Mouse (Mus musculus) limb, embryonic 11.5 days (tissue): ENCODE data around the gene Muc20. TPM values are rescaled to one million over a fixed set of nuclear protein-coding genes. Genes with fewer than 3 reads are reported as not detected.
A peak's percentile ranks its signal among the peaks of the same experiment; 100 is the strongest.

Source experiments
- ATAC-seq: fragments of 200-750 bp; cut with Nextera tagmentation; 2 replicates; pipeline ENCODE4 v1.8.0; 2017; ENCODE audit warnings: low read depth; ENCODE audit not compliant: insufficient number of reproducible peaks, low FRiP score, low TSS enrichment
- DNase-seq: peaks from one replicate; pipeline ENCODE4 v3.0.0-alpha.2; 2015; ENCODE audit warnings: low spot score
- H3K27ac ChIP-seq: fragments of 300-500 bp; sonication (generic); replicated peaks from 2 replicates; pipeline ENCODE4 v1.5.1; 2014; ENCODE audit warnings: low read depth, mild to moderate bottlenecking, low read length
- H3K27me3 ChIP-seq: fragments of 300-500 bp; sonication (generic); 2 replicates; pipeline ENCODE4 v1.6.1; 2014; ENCODE audit warnings: mild to moderate bottlenecking, low read length, mixed read lengths; ENCODE audit not compliant: control insufficient read depth, insufficient read depth
- H3K36me3 ChIP-seq: fragments of 300-500 bp; sonication (generic); 2 replicates; pipeline ENCODE4 v1.6.1; 2014; ENCODE audit warnings: mild to moderate bottlenecking, low read length, moderate library complexity, mixed read lengths; ENCODE audit not compliant: control insufficient read depth, insufficient read depth
- H3K4me1 ChIP-seq: fragments of 300-500 bp; sonication (generic); 2 replicates; pipeline ENCODE4 v1.6.1; 2014; ENCODE audit warnings: low read length, mixed read lengths; ENCODE audit not compliant: control insufficient read depth, insufficient read depth
- H3K4me2 ChIP-seq: fragments of 300-500 bp; sonication (generic); 2 replicates; pipeline ENCODE4 v1.6.1; 2014; ENCODE audit warnings: low read depth, mild to moderate bottlenecking, moderate library complexity; ENCODE audit not compliant: severe bottlenecking
- H3K4me3 ChIP-seq: fragments of 300-500 bp; sonication (generic); 2 replicates; pipeline ENCODE4 v1.5.1; 2014; ENCODE audit warnings: low read depth, low read length
- H3K9ac ChIP-seq: fragments of 300-500 bp; sonication (generic); 2 replicates; pipeline ENCODE4 v1.6.1; 2014; ENCODE audit warnings: mild to moderate bottlenecking, low read length
- H3K9me3 ChIP-seq: fragments of 300-500 bp; sonication (generic); 2 replicates; pipeline ENCODE4 v1.6.1; 2016; ENCODE audit warnings: low read length; ENCODE audit not compliant: control insufficient read depth
- WGBS: fragments of 180-500 bp; shearing (Covaris S2); extraction: QIAGEN DNeasy Blood & Tissue Kit; methylation state at CpG from one replicate; pipeline ENCODE4 v1.1.7; 2014; 5-methylcytosine and 5-hydroxymethylcytosine counted together
- polyA plus RNA-seq: library from polyadenylated mRNA; unstranded; fragments of >200 nt; fragmentation: Nextera tagmentation; extraction: Ambion mirVana; gene quantifications from 2 replicates; pipeline ENCODE4 v1.2.1, GENCODE M21; 2014

Gene Muc20
- polyA plus RNA-seq, 1 experiment from 2014 or later, result not detected

DNA sequence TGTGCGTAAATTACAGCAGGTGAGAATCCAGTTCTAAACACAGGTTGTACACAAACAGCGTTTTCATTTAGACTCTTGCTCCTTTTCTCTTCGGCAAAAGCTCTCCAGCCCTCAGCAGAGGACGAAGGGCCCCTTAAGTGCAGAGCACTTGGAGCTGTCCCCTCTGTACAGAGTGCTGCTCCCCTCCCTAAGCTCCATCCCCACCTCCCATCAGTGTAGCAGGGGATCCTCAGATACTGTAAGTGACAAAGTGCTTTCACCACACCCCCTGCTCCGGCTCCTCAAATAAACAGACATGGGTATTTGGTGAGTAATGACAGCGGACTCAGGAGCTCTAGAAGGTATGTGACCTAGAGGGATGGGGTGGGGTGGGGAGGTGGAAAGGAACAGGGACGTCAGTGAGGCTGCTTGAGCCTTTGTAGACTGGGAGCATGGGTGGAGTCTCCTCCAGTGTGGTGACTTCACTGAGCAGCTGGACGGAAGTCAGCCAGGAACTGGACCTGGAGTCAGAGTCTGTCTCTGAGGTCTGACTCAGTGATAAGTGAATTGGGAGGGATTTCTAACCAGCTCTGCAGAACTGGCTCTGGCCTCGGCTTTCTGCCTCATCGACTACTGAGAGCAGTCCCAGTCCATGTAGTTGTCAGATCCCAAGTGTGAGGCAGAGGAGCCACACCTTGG, 24.7 kb upstream of the Muc20 start:
- DNase-seq, result no peak
- Histone ChIP-seq H3K9me3 (no peaks in the 10 kb centered on the region), H3K27me3 (no peaks in the 10 kb centered on the region), H3K36me3 (peaks cover 2% of the 10 kb centered on the region; the same call in 1 of the 2 replicates), H3K27ac (no peak overlapping the region), H3K4me3 (no peak overlapping the region), H3K4me2 (no peak overlapping the region), H3K4me1 (no peaks in the 10 kb centered on the region), H3K9ac (no peak overlapping the region)
- 66% methylated on average over 10 of the region's 10 CpGs for WGBS
- ATAC-seq, result no peak

GRCm38 (mm10) chr16:32818441-32818840, 21.2 kb upstream of the Muc20 start:
- Histone ChIP-seq H3K27me3 (no peaks in the 10 kb centered on the region), H3K36me3 (peaks cover 2% of the 10 kb centered on the region; the same call in 1 of the 2 replicates), H3K9me3 (no peaks in the 10 kb centered on the region), H3K4me1 (peaks cover 16% of the 10 kb centered on the region), H3K27ac (no peak overlapping the region), H3K9ac (no peak overlapping the region), H3K4me2 (no peak overlapping the region), H3K4me3 (no peak overlapping the region)
- DNase-seq (no peak), ATAC-seq (no peak)
- 90% methylated on average over 5 of the region's 5 CpGs for WGBS

- Histone ChIP-seq H3K27me3 (no peaks in the 10 kb centered on the region), H3K4me2 (no peak overlapping the region), H3K9ac (no peak overlapping the region), H3K4me3 (no peak overlapping the region), H3K27ac (no peak overlapping the region), H3K4me1 (peaks cover 16% of the 10 kb centered on the region), H3K36me3 (peaks cover 2% of the 10 kb centered on the region; the same call in 1 of the 2 replicates), H3K9me3 (no peaks in the 10 kb centered on the region)
- DNase-seq (no peak), ATAC-seq (no peak)
- 89% methylated on average over 4 of the region's 4 CpGs for WGBS
Observed at GRCm38 (mm10) chr16:32818036-32818435, 20.8 kb upstream of the Muc20 start.

GRCm38 (mm10) chr16:32815160-32815605, 17.9 kb upstream of the Muc20 start:
- H3K27me3 ChIP-seq, result no peaks in the 10 kb centered on the region
- H3K9me3 ChIP-seq, result no peaks in the 10 kb centered on the region
- peak overlapping the region; percentile 52 for H3K4me2 ChIP-seq
- no peak overlapping the region for H3K9ac ChIP-seq
- ATAC-seq, result peak; percentile 75
- H3K4me3 ChIP-seq, result peak overlapping the region; percentile 19; the same call in 1 of the 2 replicates
- under 1% methylated on average over 6 of the region's 6 CpGs for WGBS
- no peak overlapping the region for H3K27ac ChIP-seq
- DNase-seq, result peak; percentile 75
- H3K36me3 ChIP-seq, result no peaks in the 10 kb centered on the region
- H3K4me1 ChIP-seq, result peaks cover 16% of the 10 kb centered on the region

GRCm38 (mm10) chr16:32814539-32814938, 17.3 kb upstream of the Muc20 start:
- no peaks in the 10 kb centered on the region for H3K9me3 ChIP-seq
- H3K36me3 ChIP-seq, result no peaks in the 10 kb centered on the region
- H3K9ac ChIP-seq, result no peak overlapping the region; the same call in 1 of the 2 replicates
- peak overlapping the region; percentile 52 for H3K4me2 ChIP-seq
- WGBS, result 19% methylated on average over 14 of the region's 14 CpGs
- H3K4me1 ChIP-seq, result peaks cover 16% of the 10 kb centered on the region
- H3K4me3 ChIP-seq, result peak overlapping the region; percentile 19
- H3K27me3 ChIP-seq, result no peaks in the 10 kb centered on the region
- H3K27ac ChIP-seq, result no peak overlapping the region
- ATAC-seq, result peak; percentile 48; the same call in 1 of the 2 replicates
- DNase-seq, result peak; percentile 59

- Histone ChIP-seq H3K9me3 (no peaks in the 10 kb centered on the region), H3K4me2 (no peak overlapping the region), H3K36me3 (no peaks in the 10 kb centered on the region), H3K9ac (no peak overlapping the region), H3K27me3 (no peaks in the 10 kb centered on the region), H3K27ac (no peak overlapping the region), H3K4me1 (peaks cover 16% of the 10 kb centered on the region), H3K4me3 (no peak overlapping the region)
- no peak for DNase-seq
- ATAC-seq, result no peak
- WGBS, result 58% methylated on average over 3 of the region's 3 CpGs
Observed at GRCm38 (mm10) chr16:32813771-32814170, 16.5 kb upstream of the Muc20 start.

GRCm38 (mm10) chr16:32813362-32813761, 16.1 kb upstream of the Muc20 start:
- DNase-seq (no peak), ATAC-seq (no peak)
- H3K36me3 ChIP-seq, result no peaks in the 10 kb centered on the region
- H3K4me2 ChIP-seq, result no peak overlapping the region
- no peaks in the 10 kb centered on the region for H3K27me3 ChIP-seq
- no peak overlapping the region for H3K4me3 ChIP-seq
- 51% methylated on average over 9 of the region's 9 CpGs for WGBS
- peaks cover 16% of the 10 kb centered on the region for H3K4me1 ChIP-seq
- no peaks in the 10 kb centered on the region for H3K9me3 ChIP-seq
- H3K9ac ChIP-seq, result no peak overlapping the region
- H3K27ac ChIP-seq, result no peak overlapping the region

DNA sequence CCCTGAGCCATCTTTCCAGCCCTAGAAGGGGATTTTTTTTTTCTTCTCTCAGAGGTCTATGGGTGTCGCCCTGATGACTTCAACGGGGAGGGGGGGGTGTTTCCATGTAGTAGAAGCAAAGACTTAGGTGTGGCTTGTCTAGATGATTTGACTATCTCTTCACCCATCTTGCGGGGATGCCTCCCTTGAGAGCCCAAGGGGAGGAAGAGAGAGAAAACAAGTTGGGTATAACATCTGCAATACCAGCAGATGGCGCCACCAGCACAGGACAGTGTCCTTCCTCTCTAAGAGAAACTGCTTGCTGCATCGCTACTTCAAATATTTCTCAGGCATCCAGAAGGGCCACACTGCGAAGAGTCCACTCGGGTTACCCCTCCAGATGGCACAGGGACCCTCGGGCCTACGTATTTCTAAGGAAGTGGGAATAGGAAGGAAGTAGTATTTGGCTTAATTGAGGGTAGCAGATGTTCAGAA, 15.7 kb upstream of the Muc20 start:
- no peaks in the 10 kb centered on the region for H3K36me3 ChIP-seq
- H3K4me2 ChIP-seq, result no peak overlapping the region
- peaks cover 16% of the 10 kb centered on the region for H3K4me1 ChIP-seq
- H3K9ac ChIP-seq, result no peak overlapping the region
- peak; percentile 92 for DNase-seq
- H3K4me3 ChIP-seq, result no peak overlapping the region
- no peak overlapping the region for H3K27ac ChIP-seq
- WGBS, result 3% methylated on average over 9 of the region's 9 CpGs
- peak; percentile 58; the same call in 1 of the 2 replicates for ATAC-seq
- no peaks in the 10 kb centered on the region for H3K9me3 ChIP-seq
- no peaks in the 10 kb centered on the region for H3K27me3 ChIP-seq
